In genomic region chr4:10912611-10913301, GRCm38 (mm10) we compare ENCODE assay signal across 8 mouse cellular contexts. TPM values are rescaled to one million over a fixed set of nuclear protein-coding genes. Genes with fewer than 3 reads are reported as not detected.
DNase-seq lines count a peak whose midpoint lies in the region; ATAC-seq and TF ChIP-seq lines count a peak whose summit lies in the region.

No protein-coding gene starts in this region.

- no peak overlapping the region for H3K9ac ChIP-seq in hindbrain, postnatal 0 days (replicated peaks; ENCODE audit: low read length)

- H3K4me1 ChIP-seq in hindbrain, postnatal 0 days (ENCODE audit: insufficient read depth, low read length): no peaks in the 10 kb centered on the region

- H3K4me3 ChIP-seq in hindbrain, postnatal 0 days (ENCODE audit: low read length): no peak overlapping the region

- WGBS in hindbrain, postnatal 0 days: 23% methylated on average over 7 of the region's 7 CpGs

- no peaks in the 10 kb centered on the region for H3K9me3 ChIP-seq in hindbrain, postnatal 0 days (ENCODE audit: low read length)

- DNase-seq in T-cell, adult 2 months (ENCODE audit: low spot score): peak; percentile 81
- DNase-seq in cerebellum, postnatal 14 days: peak; percentile 93 to 95
- peak; percentile 96 to 97 for DNase-seq in frontal cortex, postnatal 25 days (ENCODE audit: low spot score in 2 of 2)
- DNase-seq in hindbrain, postnatal 0 days (ENCODE audit: low spot score): peak; percentile 94
- peak; percentile 78 for DNase-seq in left cerebral cortex, adult 11 months (ENCODE audit: low spot score)
- DNase-seq in right cerebral cortex, postnatal 10 days (ENCODE audit: low spot score in 2 of 2): peak; percentile 87 to 94
- DNase-seq in urinary bladder, postnatal 10 days (ENCODE audit: low spot score): peak; percentile 68

- H3K27ac ChIP-seq in hindbrain, postnatal 0 days: no peak overlapping the region

- no peaks in the 10 kb centered on the region for H3K36me3 ChIP-seq in hindbrain, postnatal 0 days (ENCODE audit: insufficient read depth, low read length)

- ATAC-seq in hindbrain, postnatal 0 days: peak; percentile 93
- ATAC-seq in megakaryocyte, adult 5-6 weeks (ENCODE audit: poor library complexity, severe bottlenecking): peak; percentile 93

- no peak overlapping the region for H3K4me2 ChIP-seq in hindbrain, postnatal 0 days (ENCODE audit: low read depth, low read length)

- no peaks in the 10 kb centered on the region for H3K27me3 ChIP-seq in hindbrain, postnatal 0 days (ENCODE audit: insufficient read depth, low read length)

- peak; percentile 87 for TF ChIP-seq CTCF in hindbrain, postnatal 0 days (IDR thresholded peaks at IDR 0.05; ENCODE audit: low read depth)

RNA-seq across cellular contexts. Expression of gene 2610301B20Rik, which starts 38.5 kb away (rescaled TPM):
- 27.5 and 30.3 TPM in 2 replicates for total RNA-seq in hindbrain, postnatal 0 days (2014; rRNA removed)
- 32.9 and 34.4 TPM in 2 replicates for polyA plus RNA-seq in hindbrain, postnatal 0 days (2015; fragmentation: Nextera tagmentation; extraction: Ambion mirVana)
- 8.6 and 10.8 TPM in 2 replicates for total RNA-seq in megakaryocyte, adult 5-6 weeks (2015)
- total RNA-seq in megakaryocyte, adult 5-6 weeks (2017): 1.8 and 3.0 TPM in 2 replicates
